Mouse (Mus musculus): ENCODE measurements around the gene Phf19. TPM values are rescaled to one million over a fixed set of nuclear protein-coding genes. Genes with fewer than 3 reads are reported as not detected.

The Phf19 gene
- total RNA-seq, 2 experiments from 2014 or later: 7.9 to 22.6 TPM

Other genes with a start within 250 kb of the Phf19 start
- 50.1 and 65.5 TPM in 2 replicates for gene Gapvd1, start 158.8 kb downstream of the Phf19 start, total RNA-seq (2014; fragmentation: Nextera tagmentation)
- 56.7 and 70.8 TPM in 2 replicates for gene Gapvd1, start 158.8 kb downstream of the Phf19 start, total RNA-seq (2017)
- 559 and 592 TPM in 2 replicates for gene Hspa5, start 142.1 kb downstream of the Phf19 start, total RNA-seq (2014; fragmentation: Nextera tagmentation)
- gene Hspa5, start 142.1 kb downstream of the Phf19 start, total RNA-seq (2017): 1,947 and 2,193 TPM in 2 replicates
- 31.3 and 33.6 TPM in 2 replicates for gene Rabepk, start 114.1 kb downstream of the Phf19 start, total RNA-seq (2014; fragmentation: Nextera tagmentation)
- gene Rabepk, start 114.1 kb downstream of the Phf19 start, total RNA-seq (2017): 38.0 and 49.0 TPM in 2 replicates
- gene Fbxw2, start 87.7 kb downstream of the Phf19 start, total RNA-seq (2014; fragmentation: Nextera tagmentation): 42.7 and 63.4 TPM in 2 replicates
- gene Fbxw2, start 87.7 kb downstream of the Phf19 start, total RNA-seq (2017): 52.8 and 56.7 TPM in 2 replicates
- gene Gm34653, start 81.0 kb downstream of the Phf19 start, total RNA-seq (2014; fragmentation: Nextera tagmentation): not detected in 2 replicates
- not detected in 2 replicates for gene Gm34653, start 81.0 kb downstream of the Phf19 start, total RNA-seq (2017)
- gene Cutal, start 39.6 kb downstream of the Phf19 start, total RNA-seq (2014; fragmentation: Nextera tagmentation): not detected in 2 replicates
- not detected in 2 replicates for gene Cutal, start 39.6 kb downstream of the Phf19 start, total RNA-seq (2017)
- 64.4 and 67.3 TPM in 2 replicates for gene Psmd5, start 39.1 kb downstream of the Phf19 start, total RNA-seq (2014; fragmentation: Nextera tagmentation)
- gene Psmd5, start 39.1 kb downstream of the Phf19 start, total RNA-seq (2017): 36.8 and 60.4 TPM in 2 replicates
- not detected in 2 replicates for gene Traf1, start 47.7 kb upstream of the Phf19 start, total RNA-seq (2014; fragmentation: Nextera tagmentation)
- gene Traf1, start 47.7 kb upstream of the Phf19 start, total RNA-seq (2017): 0.09 and 0.15 TPM in 2 replicates
- gene Hc, start 147.4 kb upstream of the Phf19 start, total RNA-seq (2014; fragmentation: Nextera tagmentation): not detected in 2 replicates
- gene Hc, start 147.4 kb upstream of the Phf19 start, total RNA-seq (2017): not detected in 2 replicates
- 0.51 and 2.4 TPM in 2 replicates for gene AI182371, start 187.5 kb upstream of the Phf19 start, total RNA-seq (2014; fragmentation: Nextera tagmentation)
- gene AI182371, start 187.5 kb upstream of the Phf19 start, total RNA-seq (2017): 1.3 and 2.1 TPM in 2 replicates
- gene Cntrl, start 195.5 kb upstream of the Phf19 start, total RNA-seq (2014; fragmentation: Nextera tagmentation): 101 and 118 TPM in 2 replicates
- 90.1 and 112 TPM in 2 replicates for gene Cntrl, start 195.5 kb upstream of the Phf19 start, total RNA-seq (2017)